Mouse (Mus musculus) forebrain, embryonic 16.5 days (tissue): Measurements from ENCODE around the gene Sytl2. TPM values are rescaled to one million over a fixed set of nuclear protein-coding genes. Genes with fewer than 3 reads are reported as not detected.

Source experiments
- ATAC-seq: fragments of 200-750 bp; cut with Nextera tagmentation; 2 replicates; pipeline ENCODE4 v1.8.0; 2017; ENCODE audit warnings: mild to moderate bottlenecking, moderate library complexity
- H3K27ac ChIP-seq: fragments of 300-500 bp; sonication (generic); 2 replicates; pipeline ENCODE4 v1.5.1; 2014; ENCODE audit warnings: low read length, control low read depth
- H3K27me3 ChIP-seq: fragments of 300-500 bp; sonication (generic); replicated peaks from 2 replicates; pipeline ENCODE4 v1.6.1; 2014; ENCODE audit warnings: low read length; ENCODE audit not compliant: control insufficient read depth, insufficient read depth
- H3K36me3 ChIP-seq: fragments of 300-500 bp; sonication (generic); 2 replicates; pipeline ENCODE4 v1.6.1; 2014; ENCODE audit not compliant: control insufficient read depth, insufficient read depth
- H3K4me1 ChIP-seq: fragments of 300-500 bp; sonication (generic); replicated peaks from 2 replicates; pipeline ENCODE4 v1.6.1; 2014; ENCODE audit warnings: low read length; ENCODE audit not compliant: control insufficient read depth, insufficient read depth
- H3K4me2 ChIP-seq: fragments of 300-500 bp; sonication (generic); 2 replicates; pipeline ENCODE4 v1.6.1; 2014; ENCODE audit warnings: mild to moderate bottlenecking, low read length, control low read depth
- H3K4me3 ChIP-seq: fragments of 300-500 bp; sonication (generic); replicated peaks from 2 replicates; pipeline ENCODE4 v1.5.1; 2014; ENCODE audit warnings: mild to moderate bottlenecking, low read length, control low read depth
- H3K9ac ChIP-seq: fragments of 300-500 bp; sonication (generic); replicated peaks from 2 replicates; pipeline ENCODE4 v1.6.1; 2014; ENCODE audit warnings: low read depth, low read length, control low read depth
- H3K9me3 ChIP-seq: fragments of 300-500 bp; sonication (generic); 2 replicates; pipeline ENCODE4 v1.6.1; 2016; ENCODE audit warnings: low read length; ENCODE audit not compliant: control insufficient read depth
- WGBS: fragments of 180-500 bp; shearing (Covaris S2); extraction: QIAGEN DNeasy Blood & Tissue Kit; methylation state at CpG from one replicate; pipeline ENCODE4 v1.1.7; 2014; 5-methylcytosine and 5-hydroxymethylcytosine counted together
- polyA plus RNA-seq: library from polyadenylated mRNA; unstranded; fragments of >200 nt; fragmentation: Nextera tagmentation; extraction: Ambion mirVana; gene quantifications from 2 replicates; pipeline ENCODE4 v1.2.1, GENCODE M21; 2015

Sytl2 gene
- polyA plus RNA-seq: 2.3 and 2.5 TPM in 2 replicates

DNA sequence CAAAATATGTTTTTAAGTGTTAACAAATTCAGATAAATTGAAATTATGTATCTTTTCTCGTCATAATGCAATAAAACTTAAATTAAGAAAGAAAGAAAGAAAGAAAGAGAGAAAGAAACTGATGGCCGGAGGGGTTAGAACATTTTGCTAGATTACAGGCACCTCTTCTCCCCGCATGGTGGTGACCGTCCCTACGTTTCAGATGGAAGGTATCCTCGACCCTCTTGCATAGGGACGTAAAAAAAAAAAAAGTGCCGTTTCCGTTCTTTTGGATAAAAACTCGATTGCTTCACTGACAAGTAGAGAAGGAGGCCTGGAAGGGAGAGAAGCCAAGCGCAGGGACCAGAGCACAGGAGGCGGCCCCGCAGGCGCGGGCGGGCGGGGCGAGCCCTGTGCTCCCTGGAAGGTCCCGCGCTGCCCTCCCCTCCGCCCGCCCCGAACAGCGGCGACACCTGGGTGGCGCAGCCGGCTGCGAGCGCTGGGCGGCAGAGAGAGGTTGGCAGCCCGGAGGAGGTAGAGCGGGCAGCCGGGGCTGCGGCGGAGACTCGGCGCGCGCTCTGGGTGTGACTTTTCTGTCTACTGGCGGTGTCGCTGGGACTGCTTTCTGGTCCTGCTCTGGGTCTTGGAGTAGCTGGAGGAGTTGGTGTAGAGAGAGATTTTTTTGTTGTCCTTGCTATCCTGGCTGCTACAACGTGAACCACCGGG lies at the start of gene Sytl2:
TSS of gene Sytl2 (plus strand) at position 311 of the 705 bp plus-strand sequence.
- Histone ChIP-seq H3K9ac (peak within 1 kb of the TSS; percentile 68), H3K4me3 (peak within 1 kb of the TSS; percentile 62), H3K27me3 (peaks cover 8% of the 10 kb centered on the region), H3K4me1 (peaks cover 3% of the 10 kb centered on the region), H3K36me3 (no peaks in the 10 kb centered on the region), H3K9me3 (no peaks in the 10 kb centered on the region), H3K27ac (no peak within 1 kb of the TSS), H3K4me2 (peak within 1 kb of the TSS; percentile 98)
- peak; percentile 93 for ATAC-seq
- whole genome bisulfite sequencing: under 1% methylated on average over 38 of the region's 43 CpGs

- WGBS: 75% methylated on average over 5 of the region's 5 CpGs
- H3K9ac ChIP-seq: no peak overlapping the region
Measured at GRCm38 (mm10) chr7:90252946-90253345, 49.1 kb upstream of the Sytl2 start.

GRCm38 (mm10) chr7:90258701-90259100 lies 43.4 kb upstream of the Sytl2 start:
- no peaks in the 10 kb centered on the region for H3K36me3 ChIP-seq
- H3K4me2 ChIP-seq: no peak overlapping the region
- peaks cover 14% of the 10 kb centered on the region for H3K4me1 ChIP-seq
- no peak overlapping the region for H3K4me3 ChIP-seq
- H3K27me3 ChIP-seq: no peaks in the 10 kb centered on the region
- no peak overlapping the region for H3K27ac ChIP-seq
- H3K9me3 ChIP-seq: no peaks in the 10 kb centered on the region
- 91% methylated on average over 2 of the region's 2 CpGs for WGBS
- ATAC-seq: no peak
- H3K9ac ChIP-seq: no peak overlapping the region

More at GRCm38 (mm10) chr7:90252946-90253345, 49.1 kb upstream of the Sytl2 start:
- Histone ChIP-seq H3K36me3 (no peaks in the 10 kb centered on the region), H3K27ac (no peak overlapping the region), H3K4me2 (no peak overlapping the region), H3K27me3 (no peaks in the 10 kb centered on the region), H3K4me1 (no peaks in the 10 kb centered on the region), H3K4me3 (no peak overlapping the region), H3K9me3 (no peaks in the 10 kb centered on the region)
- ATAC-seq: no peak

- H3K36me3 ChIP-seq: no peaks in the 10 kb centered on the region
- ATAC-seq: no peak
- H3K4me3 ChIP-seq: no peak overlapping the region
- H3K9ac ChIP-seq: no peak overlapping the region
- peaks cover 14% of the 10 kb centered on the region for H3K4me1 ChIP-seq
- WGBS: 98% methylated on average over 2 of the region's 2 CpGs
- H3K27ac ChIP-seq: no peak overlapping the region
- no peaks in the 10 kb centered on the region for H3K27me3 ChIP-seq
- H3K9me3 ChIP-seq: no peaks in the 10 kb centered on the region
- no peak overlapping the region for H3K4me2 ChIP-seq
Measured at GRCm38 (mm10) chr7:90259899-90260298, 42.2 kb upstream of the Sytl2 start.

GRCm38 (mm10) chr7:90261902-90262599 lies 40.0 kb upstream of the Sytl2 start:
- 0 out of 2 replicates have a peak overlapping the region, but pooled peaks have one; percentile 26 for H3K9ac ChIP-seq
- H3K4me3 ChIP-seq: peak overlapping the region; percentile 29
- peak overlapping the region; percentile 45 for H3K4me2 ChIP-seq
- H3K27ac ChIP-seq: peak overlapping the region; percentile 93
- H3K27me3 ChIP-seq: no peaks in the 10 kb centered on the region
- no peaks in the 10 kb centered on the region for H3K9me3 ChIP-seq
- peaks cover 19% of the 10 kb centered on the region for H3K4me1 ChIP-seq
- 10% methylated on average over 7 of the region's 7 CpGs for WGBS
- H3K36me3 ChIP-seq: no peaks in the 10 kb centered on the region
- peak; percentile 87 for ATAC-seq

- Histone ChIP-seq H3K27ac (no peak within 1 kb of the TSS), H3K4me1 (peaks cover 19% of the 10 kb centered on the region), H3K36me3 (no peaks in the 10 kb centered on the region), H3K4me3 (peak within 1 kb of the TSS; percentile 10; the same call in 1 of the 2 replicates), H3K4me2 (peak within 1 kb of the TSS; percentile 44), H3K27me3 (no peaks in the 10 kb centered on the region), H3K9me3 (no peaks in the 10 kb centered on the region), H3K9ac (no peak within 1 kb of the TSS)
- ATAC-seq: peak; percentile 70
- WGBS: 7% methylated on average over 28 of the region's 28 CpGs
Measured at GRCm38 (mm10) chr7:90265289-90265970, 36.6 kb upstream of the Sytl2 start, which contains the start of gene Ccdc83. Ccdc83 (minus strand) TSS chr7:90265777.

GRCm38 (mm10) chr7:90270141-90270540 lies 31.9 kb upstream of the Sytl2 start:
- Histone ChIP-seq H3K9ac (no peak overlapping the region), H3K36me3 (no peaks in the 10 kb centered on the region), H3K4me3 (no peak overlapping the region), H3K4me1 (peaks cover 4% of the 10 kb centered on the region), H3K27me3 (no peaks in the 10 kb centered on the region), H3K4me2 (no peak overlapping the region), H3K27ac (no peak overlapping the region), H3K9me3 (no peaks in the 10 kb centered on the region)
- ATAC-seq: no peak
- 84% methylated on average over 3 of the region's 3 CpGs for WGBS

DNA sequence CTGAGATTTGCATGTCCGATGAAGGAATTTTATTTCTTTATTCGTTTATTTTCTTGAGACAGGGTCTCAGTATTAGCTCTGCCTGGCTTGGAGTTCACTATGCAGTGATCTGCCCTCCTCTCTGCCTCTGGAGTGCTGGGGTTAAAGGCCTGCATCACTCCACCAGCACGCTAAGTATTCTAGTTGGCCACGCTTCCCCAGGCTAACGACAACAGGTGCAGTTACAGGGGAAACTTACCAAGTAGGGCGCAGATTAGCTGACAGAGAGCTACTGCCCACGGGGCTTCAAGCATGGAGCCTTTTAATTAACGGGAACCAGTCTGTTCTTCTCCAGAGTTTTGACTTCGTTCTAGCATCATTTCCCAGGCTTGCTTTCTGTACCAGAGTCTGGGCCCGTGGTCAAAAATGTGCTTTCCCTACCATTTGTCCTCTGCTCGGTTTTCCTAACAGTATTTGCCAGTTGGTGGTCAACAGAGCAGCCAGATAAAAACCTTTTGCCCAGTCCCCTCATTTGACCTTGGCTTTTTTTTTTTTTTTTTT lies 27.4 kb upstream of the Sytl2 start:
- Histone ChIP-seq H3K27me3 (no peaks in the 10 kb centered on the region), H3K9me3 (no peaks in the 10 kb centered on the region), H3K4me3 (no peak overlapping the region), H3K4me1 (no peaks in the 10 kb centered on the region), H3K9ac (no peak overlapping the region), H3K27ac (no peak overlapping the region), H3K36me3 (no peaks in the 10 kb centered on the region), H3K4me2 (no peak overlapping the region)
- no peak for ATAC-seq
- WGBS: 47% methylated on average over 11 of the region's 11 CpGs

DNA sequence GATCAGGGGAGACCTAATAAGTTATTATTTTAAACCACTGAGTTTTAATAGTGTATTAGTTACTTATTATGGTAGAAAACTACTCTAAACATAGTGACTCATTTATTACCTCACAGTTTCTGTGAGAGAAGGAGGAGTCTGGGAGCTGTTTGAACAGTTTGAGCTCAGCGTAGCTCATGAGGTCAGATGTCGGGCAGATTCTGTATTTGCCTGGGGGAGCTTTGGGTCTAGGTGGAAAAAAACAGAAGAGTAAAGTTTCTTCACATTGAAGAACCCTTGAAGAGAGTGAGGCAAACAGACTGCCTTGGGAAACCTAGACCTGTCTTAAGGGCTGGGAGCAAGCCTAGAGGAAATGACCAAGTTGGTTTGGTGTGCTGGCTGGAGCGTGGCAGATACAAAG lies 24.8 kb upstream of the Sytl2 start:
- no peaks in the 10 kb centered on the region for H3K36me3 ChIP-seq
- no peak overlapping the region for H3K4me3 ChIP-seq
- no peak overlapping the region for H3K9ac ChIP-seq
- no peaks in the 10 kb centered on the region for H3K27me3 ChIP-seq
- ATAC-seq: no peak
- WGBS: 84% methylated on average over 3 of the region's 3 CpGs
- no peak overlapping the region for H3K4me2 ChIP-seq
- H3K27ac ChIP-seq: no peak overlapping the region
- no peaks in the 10 kb centered on the region for H3K4me1 ChIP-seq
- no peaks in the 10 kb centered on the region for H3K9me3 ChIP-seq
